Mouse (Mus musculus) skeletal muscle tissue, adult 2 months (tissue): Measurements from ENCODE around the gene Asf1b.

Source experiments
- DNase-seq: peaks from one replicate; pipeline ENCODE4 v3.0.0-alpha.2; 2012; ENCODE audit warnings: low read depth, low spot score

The Asf1b gene

GRCm38 (mm10) chr8:84019738-84020137 is 64.4 kb downstream of the Asf1b start:
- DNase-seq: no peak
